Mouse (Mus musculus) ES-Bruce4 (cell line): Measurements from ENCODE around the gene Pdf. TPM values are rescaled to one million over a fixed set of nuclear protein-coding genes. Genes with fewer than 3 reads are reported as not detected.
"Not testable (repeated sequence)": the region's sequence is repeated elsewhere in the genome, so short reads cannot be mapped to it uniquely, and the experiment has no call there.

Source experiments
- H3K27ac ChIP-seq: 2 replicates; pipeline ENCODE4 v1.5.1; 2012; ENCODE audit warnings: low read length, inconsistent platforms; ENCODE audit not compliant: insufficient read depth
- H3K27me3 ChIP-seq: 2 replicates; pipeline ENCODE4 v1.6.1; 2012; ENCODE audit warnings: mild to moderate bottlenecking, low read length, inconsistent platforms; ENCODE audit not compliant: control insufficient read depth, poor library complexity, insufficient read depth, severe bottlenecking
- H3K36me3 ChIP-seq: 2 replicates; pipeline ENCODE4 v1.6.1; 2012; ENCODE audit warnings: inconsistent platforms, mild to moderate bottlenecking, low read length, moderate library complexity; ENCODE audit not compliant: control insufficient read depth, poor library complexity, insufficient read depth, severe bottlenecking
- H3K4me1 ChIP-seq: one replicate; pipeline ENCODE4 v1.8.1; 2011; ENCODE audit warnings: low read length; ENCODE audit not compliant: control insufficient read depth, insufficient read depth
- H3K4me3 ChIP-seq: 2 replicates; pipeline ENCODE4 v1.5.1; 2011; ENCODE audit warnings: low read depth, mild to moderate bottlenecking, low read length
- H3K9ac ChIP-seq: 2 replicates; pipeline ENCODE4 v1.6.1; 2012; ENCODE audit warnings: low read depth, mild to moderate bottlenecking, inconsistent platforms; ENCODE audit not compliant: poor library complexity, severe bottlenecking
- H3K9me3 ChIP-seq: replicated peaks from 2 replicates; pipeline ENCODE4 v1.6.1; 2012; ENCODE audit warnings: mild to moderate bottlenecking, low read length, inconsistent platforms; ENCODE audit not compliant: control insufficient read depth, poor library complexity, insufficient read depth, severe bottlenecking
- CTCF ChIP-seq: IDR thresholded peaks from one replicate; pipeline ENCODE4 v1.8.1; 2011; ENCODE audit warnings: low read depth, low read length
- EP300 ChIP-seq: IDR thresholded peaks from 2 replicates; pipeline ENCODE4 v1.6.1; 2011; ENCODE audit warnings: low read depth, low read length; ENCODE audit not compliant: insufficient read depth
- POLR2A ChIP-seq: IDR thresholded peaks from one replicate; pipeline ENCODE4 v1.8.1; 2011; ENCODE audit warnings: low read length; ENCODE audit not compliant: insufficient read depth
- polyA plus RNA-seq: library from polyadenylated mRNA; stranded (reverse); fragments of >200 nt; gene quantifications from 2 replicates; pipeline ENCODE4 v1.2.4, GENCODE M21; 2011; ENCODE audit warnings: low read depth; ENCODE audit not compliant: missing spikeins, insufficient read depth, insufficient read length

Gene Pdf
- polyA plus RNA-seq, 1 experiment = 5.7 TPM

GRCm38 (mm10) chr8:107045478-107045877 lies 2.9 kb downstream of the Pdf start:
- H3K27ac ChIP-seq = no peak overlapping the region
- no peaks in the 10 kb centered on the region for H3K27me3 ChIP-seq
- peaks cover 44% of the 10 kb centered on the region for H3K36me3 ChIP-seq

GRCm38 (mm10) chr8:107040632-107041031 lies 7.8 kb downstream of the Pdf start:
- H3K9ac ChIP-seq = no peak overlapping the region
- no peaks in the 10 kb centered on the region for H3K27me3 ChIP-seq
- peaks cover 31% of the 10 kb centered on the region for H3K36me3 ChIP-seq
- H3K9me3 ChIP-seq = no peaks in the 10 kb centered on the region
- H3K27ac ChIP-seq = no peak overlapping the region
- no peak for TF ChIP-seq POLR2A
- TF ChIP-seq EP300 = no peak
- TF ChIP-seq CTCF = no peak
- no peaks in the 10 kb centered on the region for H3K4me1 ChIP-seq
- H3K4me3 ChIP-seq = no peak overlapping the region

More at GRCm38 (mm10) chr8:107045478-107045877, 2.9 kb downstream of the Pdf start:
- Histone ChIP-seq H3K4me1 (no peaks in the 10 kb centered on the region), H3K9ac (no peak overlapping the region), H3K4me3 (no peak overlapping the region), H3K9me3 (no peaks in the 10 kb centered on the region)
- no peak for TF ChIP-seq CTCF
- no peak for TF ChIP-seq EP300
- no peak for TF ChIP-seq POLR2A

- no peak overlapping the region for H3K27ac ChIP-seq
- H3K9me3 ChIP-seq = no peaks in the 10 kb centered on the region
- H3K9ac ChIP-seq = no peak overlapping the region
- H3K4me1 ChIP-seq = peaks cover 2% of the 10 kb centered on the region
- H3K27me3 ChIP-seq = no peaks in the 10 kb centered on the region
- no peak for TF ChIP-seq CTCF
- TF ChIP-seq EP300 = no peak
- TF ChIP-seq POLR2A = no peak
- H3K36me3 ChIP-seq = peaks cover 5% of the 10 kb centered on the region
- no peak overlapping the region for H3K4me3 ChIP-seq
These were observed 11.8 kb downstream of the Pdf start for GRCm38 (mm10) chr8:107036626-107037025.

GRCm38 (mm10) chr8:107035641-107036040 lies 12.8 kb downstream of the Pdf start:
- H3K9ac ChIP-seq = no peak overlapping the region
- peaks cover 2% of the 10 kb centered on the region for H3K4me1 ChIP-seq
- no peak overlapping the region for H3K27ac ChIP-seq
- peaks cover 4% of the 10 kb centered on the region for H3K36me3 ChIP-seq
- H3K27me3 ChIP-seq = no peaks in the 10 kb centered on the region
- no peaks in the 10 kb centered on the region for H3K9me3 ChIP-seq
- no peak for TF ChIP-seq EP300
- TF ChIP-seq CTCF = no peak
- TF ChIP-seq POLR2A = no peak
- no peak overlapping the region for H3K4me3 ChIP-seq

GRCm38 (mm10) chr8:107033609-107034008 lies 14.8 kb downstream of the Pdf start:
- H3K27ac ChIP-seq = not testable (repeated sequence)

GRCm38 (mm10) chr8:107031577-107032090 lies 16.8 kb downstream of the Pdf start:
- Histone ChIP-seq H3K27me3 (no peaks in the 10 kb centered on the region), H3K4me3 (peak overlapping the region; percentile 85), H3K9ac (peak overlapping the region; percentile 77), H3K9me3 (no peaks in the 10 kb centered on the region), H3K4me1 (peaks cover 2% of the 10 kb centered on the region), H3K27ac (no peak overlapping the region), H3K36me3 (no peaks in the 10 kb centered on the region)
- TF ChIP-seq POLR2A (no peak), EP300 (no peak), CTCF (no peak)

More at GRCm38 (mm10) chr8:107033609-107034008, 14.8 kb downstream of the Pdf start:
- not testable (repeated sequence) for H3K9me3 ChIP-seq, H3K4me3 ChIP-seq, H3K27me3 ChIP-seq, H3K4me1 ChIP-seq, H3K9ac ChIP-seq, H3K36me3 ChIP-seq
